Mouse (Mus musculus) C2C12 (cell line): Measurements from ENCODE around the gene Gm20388.

Experiments
- CTCF ChIP-seq: IDR thresholded peaks from one replicate; pipeline ENCODE4 v1.5.1; 2011; ENCODE audit not compliant: control insufficient read depth, insufficient read depth, insufficient read length
- MYOG ChIP-seq: IDR thresholded peaks from one replicate; pipeline ENCODE4 v1.6.1; 2011; ENCODE audit not compliant: control insufficient read depth, insufficient read length; ENCODE audit errors: extremely low read depth

- no peak for TF ChIP-seq CTCF
- TF ChIP-seq MYOG: no peak
Measured at GRCm38 (mm10) chr8:122084145-122084544, 2173.5 kb downstream of the Gm20388 start.
